Mouse (Mus musculus) right cerebral cortex, adult 2 months (tissue): ENCODE measurements around the gene Mtrf1.
"Not testable (repeated sequence)": the region's sequence is repeated elsewhere in the genome, so short reads cannot be mapped to it uniquely, and the experiment has no call there.

Source experiments
- DNase-seq, 2 experiments: peaks; one replicate each; pipeline ENCODE4 v3.0.0; 2021 to 2022; ENCODE audit warnings: low spot score in 2 of 2

Gene Mtrf1

DNA sequence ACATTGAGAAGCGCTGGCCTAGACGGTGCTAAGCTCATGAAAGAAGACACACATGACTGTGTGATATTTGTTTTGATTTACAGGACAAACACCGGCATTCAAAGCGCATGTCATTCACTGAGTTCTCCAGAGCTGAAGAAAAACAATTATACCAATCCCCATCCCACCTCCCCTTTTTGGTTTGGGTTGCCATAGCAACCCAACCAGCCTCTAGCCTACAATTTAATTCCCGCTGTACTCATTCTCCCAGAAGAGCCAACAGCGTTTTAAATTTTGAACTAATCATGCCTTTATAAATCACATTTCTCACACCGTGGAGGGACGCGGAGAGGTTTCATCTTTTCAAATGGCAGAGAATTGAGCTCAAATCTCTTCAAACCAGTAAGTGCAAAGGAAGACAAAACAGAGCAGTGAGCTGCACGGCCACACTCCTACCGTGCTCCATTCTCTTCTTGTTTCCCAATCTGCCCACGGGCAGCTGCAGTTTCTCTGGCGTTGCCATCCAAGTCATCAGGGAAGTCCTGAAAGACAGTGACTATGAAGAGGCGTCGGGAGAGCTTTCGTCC, 47.6 kb downstream of the Mtrf1 start:
- peak; percentile 31 to 53 for DNase-seq

- peak; percentile 79 to 81 for DNase-seq
Observed at GRCm38 (mm10) chr14:79451681-79452590, 54.4 kb downstream of the Mtrf1 start, which contains the start of gene Kbtbd6. Gene Kbtbd6, plus strand, starts transcription at chr14:79451835.

DNA sequence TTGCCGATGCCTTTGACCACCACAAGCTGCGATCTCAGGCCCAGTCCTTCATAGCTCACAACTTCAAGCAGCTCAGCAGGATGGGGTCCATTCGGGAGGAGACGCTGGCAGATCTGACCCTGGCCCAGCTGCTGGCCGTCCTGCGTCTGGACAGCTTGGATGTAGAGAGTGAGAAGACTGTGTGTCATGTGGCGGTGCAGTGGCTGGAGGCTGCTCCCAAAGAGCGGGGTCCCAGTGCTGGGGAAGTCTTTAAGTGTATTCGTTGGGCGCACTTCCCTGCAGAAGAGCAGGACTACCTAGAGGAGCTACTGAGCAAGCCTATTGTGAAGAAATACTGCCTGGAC, 55.0 kb downstream of the Mtrf1 start:
- not testable (repeated sequence) for DNase-seq

DNA sequence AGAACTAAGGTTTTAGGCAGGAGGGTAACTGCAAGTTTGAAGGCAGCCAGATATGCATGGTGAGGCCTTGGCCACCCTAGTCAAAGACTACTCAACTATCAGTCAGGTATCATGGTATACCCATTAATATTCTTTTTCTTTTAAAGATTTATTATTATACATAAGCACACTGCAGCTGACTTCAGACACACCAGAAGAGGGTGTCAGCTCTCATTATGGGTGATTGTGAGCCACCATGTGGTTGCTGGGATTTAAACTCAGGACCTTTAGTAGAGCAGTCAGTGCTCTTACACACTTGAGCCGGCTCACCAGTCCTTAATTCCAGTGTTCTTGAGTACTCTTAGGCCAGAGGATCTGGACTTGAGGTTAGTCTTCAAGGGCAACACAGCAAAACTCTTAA, 62.8 kb downstream of the Mtrf1 start:
- no peak for DNase-seq

- DNase-seq = no peak
Observed at GRCm38 (mm10) chr14:79460988-79461387, 63.4 kb downstream of the Mtrf1 start.

DNA sequence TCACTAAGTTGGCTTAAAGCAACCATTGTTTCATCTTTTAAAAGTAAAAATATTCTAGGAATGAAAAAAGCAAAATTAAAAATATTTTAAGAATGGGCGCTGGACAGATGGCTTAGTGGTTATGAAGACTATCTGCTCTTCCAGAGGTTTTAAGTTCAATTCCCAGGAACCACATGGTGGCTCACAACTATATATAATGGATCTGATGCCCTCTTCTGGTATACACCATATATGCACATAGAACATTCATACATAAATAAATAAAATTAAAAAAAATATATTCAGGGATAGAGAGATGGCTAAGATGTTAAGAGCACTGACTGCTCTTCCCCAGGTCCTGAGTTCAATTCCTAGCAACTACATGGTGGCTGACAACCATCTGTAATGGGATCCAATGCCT, 68.1 kb downstream of the Mtrf1 start:
- no peak for DNase-seq

GRCm38 (mm10) chr14:79467621-79468020, 70.0 kb downstream of the Mtrf1 start:
- DNase-seq = peak; percentile 71 to 79
